Mouse (Mus musculus): ENCODE measurements around the gene Pappa. TPM values are rescaled to one million over a fixed set of nuclear protein-coding genes. Genes with fewer than 3 reads are reported as not detected.

Pappa gene
- 1.3 and 1.8 TPM in 2 replicates for polyA plus RNA-seq (2012; rRNA removed)

GRCm38 (mm10) chr4:65123741-65124224 lies at the start of gene Pappa:
Pappa (plus strand) TSS chr4:65124174.

Data from central nervous system, embryonic 11.5 days (tissue).